Mouse (Mus musculus): ENCODE results near the gene Dcx. TPM values are rescaled to one million over a fixed set of nuclear protein-coding genes. Genes with fewer than 3 reads are reported as not detected.

Dcx gene
- polyA plus RNA-seq (2014; fragmentation: Nextera tagmentation; extraction: Ambion mirVana) = 346 and 357 TPM in 2 replicates

- ATAC-seq (ENCODE audit: low FRiP score) (peak; percentile 85), DNase-seq (ENCODE audit: low spot score) (peak; percentile 59)
- peak within 1 kb of the TSS; percentile 94 for H3K27ac ChIP-seq
- peak within 1 kb of the TSS; percentile 42 for H3K4me3 ChIP-seq (replicated peaks; ENCODE audit: low read length)
- H3K9ac ChIP-seq = peak within 1 kb of the TSS; percentile 79
- 29% methylated on average over 8 of the region's 8 CpGs for WGBS
- 0 out of 2 replicates have a peak, but pooled peaks cover 5% of the 10 kb centered on the region for H3K36me3 ChIP-seq (replicated peaks; ENCODE audit: control insufficient read depth, insufficient read depth)
- H3K4me1 ChIP-seq (replicated peaks; ENCODE audit: control insufficient read depth, insufficient read depth, low read length) = peaks cover 11% of the 10 kb centered on the region; the same call in 1 of the 2 replicates
- peak within 1 kb of the TSS; percentile 62 for H3K4me2 ChIP-seq (replicated peaks)
- no peaks in the 10 kb centered on the region; the same call in 1 of the 2 replicates for H3K27me3 ChIP-seq (ENCODE audit: control insufficient read depth, insufficient read depth, low read length)
- H3K9me3 ChIP-seq (ENCODE audit: control insufficient read depth, low read length) = no peaks in the 10 kb centered on the region
These were observed at the start of gene Dcx for GRCm38 (mm10) chrX:143932958-143933357. TSS of gene Dcx (minus strand) at chrX:143933311.

- H3K27ac ChIP-seq = no peak overlapping the region
- DNase-seq (ENCODE audit: low spot score) (peak; percentile 24), ATAC-seq (ENCODE audit: low FRiP score) (peak; percentile 53; the same call in 1 of the 2 replicates)
- no peaks in the 10 kb centered on the region for H3K4me1 ChIP-seq (replicated peaks; ENCODE audit: control insufficient read depth, insufficient read depth, low read length)
- H3K9ac ChIP-seq = no peak overlapping the region
- H3K27me3 ChIP-seq (ENCODE audit: control insufficient read depth, insufficient read depth, low read length) = no peaks in the 10 kb centered on the region
- WGBS = 53% methylated on average over 6 of the region's 6 CpGs
- no peaks in the 10 kb centered on the region for H3K9me3 ChIP-seq (ENCODE audit: control insufficient read depth, low read length)
- no peak overlapping the region for H3K4me2 ChIP-seq (replicated peaks)
- H3K4me3 ChIP-seq (replicated peaks; ENCODE audit: low read length) = no peak overlapping the region
- no peaks in the 10 kb centered on the region for H3K36me3 ChIP-seq (replicated peaks; ENCODE audit: control insufficient read depth, insufficient read depth)
These were observed 33.1 kb upstream of the Dcx start for GRCm38 (mm10) chrX:143966249-143966648.

- H3K27ac ChIP-seq = peak overlapping the region; percentile 94
- 0 out of 2 replicates have a peak overlapping the region, but pooled peaks have one; percentile 42 for H3K4me3 ChIP-seq (replicated peaks; ENCODE audit: low read length)
- no peaks in the 10 kb centered on the region; the same call in 1 of the 2 replicates for H3K27me3 ChIP-seq (ENCODE audit: control insufficient read depth, insufficient read depth, low read length)
- WGBS = 68% methylated on average over 2 of the region's 2 CpGs
- H3K9me3 ChIP-seq (ENCODE audit: control insufficient read depth, low read length) = no peaks in the 10 kb centered on the region
- H3K4me1 ChIP-seq (replicated peaks; ENCODE audit: control insufficient read depth, insufficient read depth, low read length) = 0 out of 2 replicates have a peak, but pooled peaks cover 5% of the 10 kb centered on the region
- H3K4me2 ChIP-seq (replicated peaks) = peak overlapping the region; percentile 44
- peak overlapping the region; percentile 79; the same call in 1 of the 2 replicates for H3K9ac ChIP-seq
- 0 out of 2 replicates have a peak, but pooled peaks cover 5% of the 10 kb centered on the region for H3K36me3 ChIP-seq (replicated peaks; ENCODE audit: control insufficient read depth, insufficient read depth)
- DNase-seq (ENCODE audit: low spot score) = no peak
- no peak for ATAC-seq (ENCODE audit: low FRiP score)
These were observed 560 bp upstream of the Dcx start for GRCm38 (mm10) chrX:143933671-143934070.

GRCm38 (mm10) chrX:143932530-143932929 is 581 bp downstream of the Dcx start:
- Histone ChIP-seq H3K4me3 (replicated peaks; ENCODE audit: low read length) (peak overlapping the region; percentile 42), H3K4me2 (replicated peaks) (no peak overlapping the region), H3K27me3 (ENCODE audit: control insufficient read depth, insufficient read depth, low read length) (no peaks in the 10 kb centered on the region; the same call in 1 of the 2 replicates), H3K4me1 (replicated peaks; ENCODE audit: control insufficient read depth, insufficient read depth, low read length) (peaks cover 13% of the 10 kb centered on the region; the same call in 1 of the 2 replicates), H3K36me3 (replicated peaks; ENCODE audit: control insufficient read depth, insufficient read depth) (0 out of 2 replicates have a peak, but pooled peaks cover 5% of the 10 kb centered on the region), H3K9ac (peak overlapping the region; percentile 79), H3K27ac (peak overlapping the region; percentile 94), H3K9me3 (ENCODE audit: control insufficient read depth, low read length) (no peaks in the 10 kb centered on the region)
- peak; percentile 61 for ATAC-seq (ENCODE audit: low FRiP score)
- no peak for DNase-seq (ENCODE audit: low spot score)
- WGBS = 20% methylated on average over 1 of the region's 1 CpGs

- Histone ChIP-seq H3K4me1 (replicated peaks; ENCODE audit: control insufficient read depth, insufficient read depth, low read length) (peaks cover 17% of the 10 kb centered on the region; the same call in 1 of the 2 replicates), H3K9ac (peak overlapping the region; percentile 79), H3K27ac (peak overlapping the region; percentile 94), H3K4me2 (replicated peaks) (peak overlapping the region; percentile 62), H3K36me3 (replicated peaks; ENCODE audit: control insufficient read depth, insufficient read depth) (peaks cover 10% of the 10 kb centered on the region; the same call in 1 of the 2 replicates), H3K4me3 (replicated peaks; ENCODE audit: low read length) (peak overlapping the region; percentile 42), H3K9me3 (ENCODE audit: control insufficient read depth, low read length) (no peaks in the 10 kb centered on the region), H3K27me3 (ENCODE audit: control insufficient read depth, insufficient read depth, low read length) (no peaks in the 10 kb centered on the region; the same call in 1 of the 2 replicates)
- ATAC-seq (ENCODE audit: low FRiP score) (peak; percentile 60; the same call in 1 of the 2 replicates), DNase-seq (ENCODE audit: low spot score) (peak; percentile 42)
- 23% methylated on average over 6 of the region's 6 CpGs for WGBS
These were observed 1.5 kb downstream of the Dcx start for GRCm38 (mm10) chrX:143931400-143932185.

- Histone ChIP-seq H3K27ac (no peak overlapping the region), H3K36me3 (replicated peaks; ENCODE audit: control insufficient read depth, insufficient read depth) (peaks cover 43% of the 10 kb centered on the region), H3K27me3 (ENCODE audit: control insufficient read depth, insufficient read depth, low read length) (no peaks in the 10 kb centered on the region), H3K9ac (no peak overlapping the region), H3K4me3 (replicated peaks; ENCODE audit: low read length) (no peak overlapping the region), H3K9me3 (ENCODE audit: control insufficient read depth, low read length) (no peaks in the 10 kb centered on the region), H3K4me2 (replicated peaks) (no peak overlapping the region), H3K4me1 (replicated peaks; ENCODE audit: control insufficient read depth, insufficient read depth, low read length) (peaks cover 16% of the 10 kb centered on the region; the same call in 1 of the 2 replicates)
- DNase-seq (ENCODE audit: low spot score) = no peak
- no peak for ATAC-seq (ENCODE audit: low FRiP score)
- WGBS = 72% methylated on average over 5 of the region's 5 CpGs
These were observed 11.0 kb downstream of the Dcx start for GRCm38 (mm10) chrX:143922070-143922469.

- WGBS = 28% methylated on average over 3 of the region's 3 CpGs
- Histone ChIP-seq H3K9ac (no peak overlapping the region), H3K4me2 (replicated peaks) (peak overlapping the region; percentile 17; the same call in 1 of the 2 replicates), H3K27ac (peak overlapping the region; percentile 74), H3K9me3 (ENCODE audit: control insufficient read depth, low read length) (no peaks in the 10 kb centered on the region), H3K36me3 (replicated peaks; ENCODE audit: control insufficient read depth, insufficient read depth) (no peaks in the 10 kb centered on the region; the same call in 1 of the 2 replicates), H3K4me1 (replicated peaks; ENCODE audit: control insufficient read depth, insufficient read depth, low read length) (peaks cover 35% of the 10 kb centered on the region), H3K27me3 (ENCODE audit: control insufficient read depth, insufficient read depth, low read length) (no peaks in the 10 kb centered on the region), H3K4me3 (replicated peaks; ENCODE audit: low read length) (no peak overlapping the region)
- peak; percentile 58 for DNase-seq (ENCODE audit: low spot score)
- peak; percentile 75 for ATAC-seq (ENCODE audit: low FRiP score)
These were observed 26.2 kb downstream of the Dcx start for GRCm38 (mm10) chrX:143906699-143907471.

- DNase-seq (ENCODE audit: low spot score) (no peak), ATAC-seq (ENCODE audit: low FRiP score) (no peak)
- no peak overlapping the region for H3K27ac ChIP-seq
- H3K4me2 ChIP-seq (replicated peaks) = no peak overlapping the region
- H3K4me3 ChIP-seq (replicated peaks; ENCODE audit: low read length) = no peak overlapping the region
- H3K27me3 ChIP-seq (ENCODE audit: control insufficient read depth, insufficient read depth, low read length) = 0 out of 2 replicates have a peak, but pooled peaks cover 4% of the 10 kb centered on the region
- H3K36me3 ChIP-seq (replicated peaks; ENCODE audit: control insufficient read depth, insufficient read depth) = peaks cover 6% of the 10 kb centered on the region; the same call in 1 of the 2 replicates
- H3K4me1 ChIP-seq (replicated peaks; ENCODE audit: control insufficient read depth, insufficient read depth, low read length) = peaks cover 36% of the 10 kb centered on the region
- H3K9ac ChIP-seq = no peak overlapping the region
- no peaks in the 10 kb centered on the region for H3K9me3 ChIP-seq (ENCODE audit: control insufficient read depth, low read length)
- 20% methylated on average over 2 of the region's 2 CpGs for WGBS
These were observed 28.4 kb downstream of the Dcx start for GRCm38 (mm10) chrX:143904689-143905088.

Data from hindbrain, embryonic 14.5 days (tissue).